Comparison of ENCODE assay signal across 13 mouse cellular contexts in genomic region chr7:89397837-89398534, GRCm38 (mm10).
"Had no signal": no experiment of that assay in that cellular context is flagged by ENCODE, and none has a peak within 500 bp of the region (broad histone marks: within the 10 kb centered on the region; RNA-seq: fewer than 3 reads in every experiment).

No protein-coding gene starts in this region.

- H3K4me3 ChIP-seq: layer of hippocampus, adult 2 months; limb, embryonic 12.5 days; liver, embryonic 13.5 days; midbrain, embryonic 10.5 days had no signal

- H3K4me2 ChIP-seq: limb, embryonic 12.5 days; liver, embryonic 13.5 days; lung, embryonic 14.5 days had no signal

- H3K9ac ChIP-seq: limb, embryonic 12.5 days; liver, embryonic 13.5 days; lung, embryonic 14.5 days had no signal

- H3K36me3 ChIP-seq: limb, embryonic 12.5 days; liver, embryonic 13.5 days; midbrain, embryonic 10.5 days had no signal

- H3K9me3 ChIP-seq: limb, embryonic 12.5 days; liver, embryonic 13.5 days; midbrain, embryonic 10.5 days had no signal

- ATAC-seq: hindbrain, postnatal 0 days; midbrain, embryonic 16.5 days had no signal

- DNase-seq: kidney, adult 8-10 months; kidney, postnatal 10 days; kidney, postnatal 4 days; liver, embryonic 13.5 days; lung, embryonic 14.5 days; lung, postnatal 10 days; lung, postnatal 4 days; thymus, postnatal 4 days had no signal

- H3K27ac ChIP-seq: hindbrain, postnatal 0 days; layer of hippocampus, adult 2 months; limb, embryonic 12.5 days; liver, embryonic 13.5 days; midbrain, embryonic 10.5 days had no signal
